Mouse (Mus musculus) layer of hippocampus, adult 2 months (tissue): ENCODE measurements around the gene Lrch1. TPM values are rescaled to one million over a fixed set of nuclear protein-coding genes. Genes with fewer than 3 reads are reported as not detected.

Experiments
- DNase-seq, 2 experiments: peaks; one replicate each; pipeline ENCODE4 v3.0.0; 2022; ENCODE audit warnings: low spot score in 2 of 2
- H3K27ac ChIP-seq: fragments of 200-600 bp; 2 replicates; pipeline ENCODE4 v1.8.1; 2022
- H3K4me3 ChIP-seq: fragments of 200-600 bp; 2 replicates; pipeline ENCODE4 v1.8.1; 2022; ENCODE audit warnings: mild to moderate bottlenecking
- CTCF ChIP-seq: fragments of 200-600 bp; conservative IDR thresholded peaks from 2 replicates; pipeline ENCODE4 v1.8.1; 2022; ENCODE audit warnings: antibody characterized with exemption, mild to moderate bottlenecking, moderate library complexity
- total RNA-seq, 2 experiments: library from RNA; stranded (reverse); gene quantifications; 2 replicates each; pipeline ENCODE4 v1.2.3; 2021

Gene Lrch1
- total RNA-seq, 2 experiments from 2014 or later, result 17.5 to 24.7 TPM

- no peak for DNase-seq
- Histone ChIP-seq H3K27ac (no peak overlapping the region), H3K4me3 (no peak overlapping the region)
- TF ChIP-seq CTCF, result no peak
Measured at GRCm38 (mm10) chr14:74816705-74817104, 131.0 kb downstream of the Lrch1 start.

GRCm38 (mm10) chr14:74814848-74815789, 132.6 kb downstream of the Lrch1 start:
- DNase-seq, result no peak
- H3K4me3 ChIP-seq, result no peak overlapping the region
- H3K27ac ChIP-seq, result no peak overlapping the region
- no peak for TF ChIP-seq CTCF

GRCm38 (mm10) chr14:74811617-74812016, 136.1 kb downstream of the Lrch1 start:
- DNase-seq, result no peak
- Histone ChIP-seq H3K4me3 (no peak overlapping the region), H3K27ac (no peak overlapping the region)
- no peak for TF ChIP-seq CTCF

- TF ChIP-seq CTCF, result no peak
- Histone ChIP-seq H3K27ac (no peak overlapping the region), H3K4me3 (no peak overlapping the region)
- no peak for DNase-seq
Measured at GRCm38 (mm10) chr14:74801961-74802360, 145.7 kb downstream of the Lrch1 start.

GRCm38 (mm10) chr14:74798063-74798890, 149.4 kb downstream of the Lrch1 start:
- no peak for DNase-seq
- Histone ChIP-seq H3K27ac (no peak overlapping the region), H3K4me3 (no peak overlapping the region)
- TF ChIP-seq CTCF, result no peak

GRCm38 (mm10) chr14:74797386-74798062, 150.2 kb downstream of the Lrch1 start:
- H3K4me3 ChIP-seq, result no peak overlapping the region
- TF ChIP-seq CTCF, result no peak
- H3K27ac ChIP-seq, result no peak overlapping the region
- DNase-seq, result no peak

- no peak overlapping the region for H3K4me3 ChIP-seq
- TF ChIP-seq CTCF, result no peak
- no peak for DNase-seq
- H3K27ac ChIP-seq, result no peak overlapping the region
Measured at GRCm38 (mm10) chr14:74794931-74795330, 152.7 kb downstream of the Lrch1 start.

GRCm38 (mm10) chr14:74792793-74793192, 154.9 kb downstream of the Lrch1 start:
- H3K27ac ChIP-seq, result no peak overlapping the region
- H3K4me3 ChIP-seq, result no peak overlapping the region
- DNase-seq, result no peak
- no peak for TF ChIP-seq CTCF

- Histone ChIP-seq H3K4me3 (no peak overlapping the region), H3K27ac (no peak overlapping the region)
- TF ChIP-seq CTCF, result no peak
- DNase-seq, result no peak
Measured at GRCm38 (mm10) chr14:74790535-74790934, 157.1 kb downstream of the Lrch1 start.

GRCm38 (mm10) chr14:74788766-74789165, 158.9 kb downstream of the Lrch1 start:
- Histone ChIP-seq H3K27ac (no peak overlapping the region), H3K4me3 (no peak overlapping the region)
- peak; percentile 71 for TF ChIP-seq CTCF
- DNase-seq, result no peak

GRCm38 (mm10) chr14:74787717-74788116, 160.0 kb downstream of the Lrch1 start:
- no peak for DNase-seq
- no peak overlapping the region for H3K4me3 ChIP-seq
- H3K27ac ChIP-seq, result no peak overlapping the region
- no peak for TF ChIP-seq CTCF

- DNase-seq, result no peak
- no peak for TF ChIP-seq CTCF
- no peak overlapping the region for H3K4me3 ChIP-seq
- H3K27ac ChIP-seq, result no peak overlapping the region
Measured at GRCm38 (mm10) chr14:74784243-74784934, 163.3 kb downstream of the Lrch1 start.
